Mouse (Mus musculus): Measurements from ENCODE around the gene Ahdc1.
"Not testable (repeated sequence)": the region's sequence is repeated elsewhere in the genome, so short reads cannot be mapped to it uniquely, and the experiment has no call there.

The Ahdc1 gene

GRCm38 (mm10) chr4:132988581-132989355, 22.3 kb upstream of the Ahdc1 start:
- in situ Hi-C loops (cut with MboI, MseI): no loop called here

DNA sequence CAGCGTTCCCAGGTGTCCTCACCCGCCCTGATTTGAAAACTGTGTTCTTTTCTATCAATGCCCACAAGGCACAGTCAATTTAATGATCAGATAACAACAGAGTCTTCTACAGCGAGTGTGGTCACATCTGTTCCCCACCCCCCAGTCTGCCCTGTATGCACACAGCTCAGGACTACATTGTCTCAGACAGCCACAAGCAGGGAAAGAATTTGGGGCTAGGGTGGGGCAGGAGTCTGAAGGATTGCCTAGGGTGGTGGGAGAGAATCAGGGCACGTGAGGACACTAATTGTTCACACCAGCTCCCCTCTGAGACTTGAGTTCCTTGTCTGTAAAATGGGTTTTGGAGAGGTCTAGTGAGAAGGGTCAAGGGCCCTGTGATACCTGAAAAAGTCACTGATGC, 17.5 kb upstream of the Ahdc1 start:
- in situ Hi-C loops (cut with MboI, MseI): loop anchor here (5.0 kb wide), 2 partner anchors 36 to 314 kb away; no protein-coding TSS in a partner anchor

GRCm38 (mm10) chr4:132997469-132998237, 13.4 kb upstream of the Ahdc1 start:
- in situ Hi-C loops (cut with MboI, MseI): no loop called here

DNA sequence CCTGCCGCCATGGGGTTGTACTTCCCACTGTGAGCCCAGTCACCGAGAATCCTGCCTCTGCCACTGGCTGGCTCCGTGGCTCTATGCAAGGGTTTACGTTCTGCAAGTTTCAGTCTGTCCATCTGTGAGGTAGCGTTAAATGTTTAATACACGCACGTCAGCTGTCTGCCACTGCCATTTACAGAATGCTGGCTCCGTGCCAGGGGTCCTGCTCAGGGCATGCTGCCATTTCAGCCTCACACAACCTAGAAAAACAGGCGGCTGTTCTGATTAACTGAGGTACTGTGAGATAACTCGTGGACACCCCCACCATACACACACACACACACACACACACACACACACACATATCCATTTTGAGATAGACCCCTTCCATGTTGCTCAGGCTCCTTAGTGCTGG, 8.2 kb upstream of the Ahdc1 start:
- in situ Hi-C loops (cut with MboI, MseI): no loop called here

GRCm38 (mm10) chr4:133003316-133004018, 7.6 kb upstream of the Ahdc1 start:
- in situ Hi-C loops (cut with MboI, MseI): no loop called here

DNA sequence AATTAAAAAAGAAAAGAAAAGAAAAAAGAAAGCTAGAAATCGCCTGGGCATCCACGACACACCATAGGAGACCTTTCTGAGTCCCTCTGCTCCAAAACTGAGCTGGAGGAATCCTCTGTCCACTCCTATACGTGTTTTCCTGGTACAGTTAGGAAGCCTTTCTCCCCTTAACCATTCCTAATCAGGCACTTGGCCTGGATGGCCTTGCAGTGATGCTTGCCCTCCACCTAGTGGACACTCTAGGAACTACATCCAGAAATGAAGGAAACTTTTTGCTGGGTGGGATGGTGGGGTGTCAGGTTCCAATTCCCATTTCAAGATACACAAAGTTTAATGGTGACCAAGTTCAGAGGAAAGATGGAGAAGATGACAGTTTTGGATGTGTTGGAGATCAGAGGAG, 5.8 kb upstream of the Ahdc1 start:
- in situ Hi-C loops (cut with MboI, MseI): no loop called here

DNA sequence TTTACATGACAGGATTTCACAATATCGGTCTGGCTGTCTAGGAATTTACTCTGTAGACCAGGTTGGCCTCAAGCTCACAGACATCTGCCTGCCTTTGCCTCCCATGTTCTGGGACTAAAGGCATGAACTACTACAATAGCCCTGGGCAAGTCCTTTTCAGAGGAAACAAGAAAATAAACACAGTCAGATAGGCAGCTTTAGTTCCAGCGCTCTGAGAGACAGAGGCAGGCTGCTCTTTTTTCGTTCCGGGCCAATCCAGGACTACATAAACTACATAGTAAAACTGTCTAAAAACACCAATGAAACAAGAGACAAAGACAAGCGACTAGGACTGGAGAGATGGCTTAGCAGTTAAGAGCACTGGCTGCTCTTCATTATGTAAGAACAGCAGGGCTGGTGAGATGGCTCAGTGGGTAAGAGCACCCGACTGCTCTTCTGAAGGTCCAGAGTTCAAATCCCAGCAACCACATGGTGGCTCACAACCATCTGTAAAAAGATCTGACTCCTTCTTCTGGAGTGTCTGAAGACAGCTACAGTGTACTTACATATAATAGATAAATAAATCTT, 5.1 kb upstream of the Ahdc1 start:
- in situ Hi-C loops (cut with MboI, MseI): not testable (repeated sequence)

- in situ Hi-C loops (cut with MboI, MseI): no loop called here
Measured at GRCm38 (mm10) chr4:133007513-133008380, 3.3 kb upstream of the Ahdc1 start.

GRCm38 (mm10) chr4:133009131-133009530, 1.9 kb upstream of the Ahdc1 start:
- in situ Hi-C loops (cut with MboI, MseI): no loop called here

DNA sequence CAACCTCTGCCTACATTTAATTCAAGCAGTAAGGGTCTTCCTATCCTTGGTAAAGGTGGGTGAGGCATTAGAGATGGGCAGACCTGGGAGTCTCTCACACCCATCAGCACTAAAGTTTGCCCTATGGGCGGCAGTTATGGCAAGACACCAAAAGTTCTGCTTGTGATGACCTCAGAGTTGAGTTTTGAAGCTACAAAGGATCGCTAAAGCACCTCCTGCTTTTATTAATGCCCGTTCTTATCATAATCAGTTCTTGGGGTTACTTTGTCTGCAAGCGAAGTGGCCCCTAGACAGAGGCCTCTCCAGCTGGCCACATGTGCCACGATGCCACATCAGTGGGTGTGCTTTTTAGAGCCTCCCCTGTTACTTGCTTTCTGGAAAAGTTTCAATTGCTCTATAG, 1.4 kb upstream of the Ahdc1 start:
- in situ Hi-C loops (cut with MboI, MseI): no loop called here

DNA sequence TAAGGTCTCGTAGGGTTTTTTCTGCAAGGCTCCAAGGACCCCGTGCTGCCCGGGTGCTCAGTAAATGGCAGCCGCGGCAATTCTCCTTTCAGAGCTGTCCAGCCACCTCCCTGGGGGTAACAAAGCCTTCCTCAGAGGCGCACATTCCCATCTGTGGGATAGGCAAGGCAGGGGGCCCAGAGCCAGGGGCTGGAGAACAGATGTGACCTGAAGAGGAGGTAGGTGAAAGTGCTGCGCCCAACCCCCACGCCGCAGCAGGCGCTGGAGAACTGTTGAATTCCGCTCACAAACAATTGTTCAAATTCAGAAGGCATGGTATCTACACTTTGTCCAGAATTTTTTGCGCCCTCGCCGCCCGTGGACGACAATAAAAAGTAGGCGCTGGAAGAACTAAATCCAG, 449 bp upstream of the Ahdc1 start:
- in situ Hi-C loops (cut with MboI, MseI): no loop called here

DNA sequence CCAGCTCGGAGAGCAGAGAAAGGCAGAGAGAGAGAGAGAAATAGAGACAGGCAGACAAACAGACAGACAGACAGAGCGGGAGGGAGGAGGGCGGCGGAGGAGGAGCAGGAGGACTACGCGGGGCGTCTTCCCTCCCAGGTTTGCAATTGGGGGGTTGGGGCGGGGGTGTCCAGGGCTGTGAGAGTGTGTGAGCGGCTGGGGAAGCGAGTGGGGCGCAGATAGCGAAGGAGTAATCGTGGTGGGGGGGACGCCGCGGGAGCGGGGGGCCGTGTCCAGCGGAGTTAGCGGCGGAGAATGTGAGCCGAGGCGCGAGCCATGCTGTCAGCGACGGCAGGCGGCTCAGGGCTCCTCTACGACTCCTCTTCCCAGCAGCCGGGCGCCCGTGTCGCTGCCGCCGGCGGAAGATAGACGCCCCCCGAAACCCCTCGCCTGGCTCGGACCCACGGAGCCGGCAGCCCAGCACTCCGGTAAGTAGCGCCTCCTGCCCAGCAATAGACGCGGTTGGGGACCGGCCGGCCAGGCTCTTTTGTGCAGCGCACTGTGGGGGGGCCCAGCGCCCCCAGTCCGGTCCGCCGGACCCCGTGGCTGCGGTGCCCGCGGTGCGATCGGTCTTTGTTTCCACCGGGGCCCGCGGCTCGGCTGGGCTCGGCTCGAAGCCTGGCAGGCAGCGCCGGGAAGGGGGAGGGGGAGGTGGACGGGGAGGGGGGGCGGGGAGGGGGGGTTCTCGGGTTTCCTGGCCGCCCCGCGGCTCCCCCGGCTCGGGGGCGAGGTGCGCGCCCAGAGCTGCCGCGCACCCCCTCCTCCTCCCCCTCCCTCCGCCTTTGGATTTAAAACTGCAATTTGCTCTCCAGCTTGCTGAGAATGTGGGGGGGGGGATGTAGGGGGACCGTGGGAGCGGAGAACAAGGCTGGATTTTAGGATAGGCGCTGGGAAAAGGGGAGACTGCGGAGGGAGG, 1.0 kb downstream of the Ahdc1 start:
- in situ Hi-C loops (cut with MboI, MseI): no loop called here

DNA sequence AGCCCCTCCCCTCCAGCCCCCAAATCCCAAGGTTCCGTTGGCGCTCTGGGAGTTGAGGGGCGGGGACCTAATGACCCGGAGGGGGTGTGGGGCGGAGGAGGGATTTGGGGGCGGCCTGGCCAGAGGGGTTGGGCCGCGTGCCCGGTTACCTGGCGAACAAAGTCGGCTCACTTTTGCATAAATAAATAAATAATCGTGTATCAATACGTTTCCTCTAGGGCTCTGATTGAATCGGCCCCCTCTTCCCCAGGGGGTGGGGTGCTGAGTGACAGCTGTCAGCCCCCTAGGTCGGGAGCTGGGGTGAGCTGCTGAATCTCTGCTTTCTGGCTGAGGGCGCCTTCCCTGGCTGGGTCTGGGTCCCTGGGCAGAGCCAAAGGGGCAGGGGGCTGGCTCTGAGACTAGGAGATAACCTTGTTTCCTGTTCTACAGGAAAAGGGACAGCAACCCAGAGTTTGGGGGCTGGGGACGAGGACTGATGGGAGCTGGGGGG, 1.8 kb downstream of the Ahdc1 start:
- in situ Hi-C loops (cut with MboI, MseI): no loop called here

DNA sequence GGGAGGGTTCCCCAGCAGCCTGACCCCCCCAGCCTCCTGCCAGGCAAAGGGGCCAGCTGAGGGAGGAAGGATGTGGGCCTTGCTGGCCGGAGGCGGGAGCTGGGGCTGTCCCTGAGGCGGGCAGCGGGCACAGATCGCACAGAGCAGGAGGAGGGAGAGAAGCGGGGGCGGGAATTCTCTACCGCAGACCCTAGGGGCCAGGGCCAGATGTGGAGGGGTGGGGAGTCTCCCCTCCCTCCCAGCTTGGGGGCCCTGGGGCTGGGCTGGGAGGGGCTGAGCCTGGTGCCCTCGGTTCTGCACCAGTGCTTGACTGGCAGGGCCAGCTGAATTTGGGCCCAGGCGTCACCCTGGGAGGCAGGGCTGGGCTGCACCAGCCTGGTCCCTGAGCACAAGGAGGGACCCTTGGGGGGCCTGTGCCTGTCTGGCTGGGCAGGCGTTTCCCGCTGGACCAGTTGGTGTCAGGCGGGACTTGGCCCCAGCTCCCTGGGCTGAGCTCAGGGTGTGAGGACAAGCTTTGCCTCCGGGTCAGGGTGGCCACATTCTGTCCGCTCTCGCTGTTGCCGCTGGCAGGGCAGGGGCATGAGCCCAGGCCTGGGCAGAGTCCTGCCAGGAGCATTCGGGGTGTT, 2.3 kb downstream of the Ahdc1 start:
- in situ Hi-C loops (cut with MboI, MseI): no loop called here

DNA sequence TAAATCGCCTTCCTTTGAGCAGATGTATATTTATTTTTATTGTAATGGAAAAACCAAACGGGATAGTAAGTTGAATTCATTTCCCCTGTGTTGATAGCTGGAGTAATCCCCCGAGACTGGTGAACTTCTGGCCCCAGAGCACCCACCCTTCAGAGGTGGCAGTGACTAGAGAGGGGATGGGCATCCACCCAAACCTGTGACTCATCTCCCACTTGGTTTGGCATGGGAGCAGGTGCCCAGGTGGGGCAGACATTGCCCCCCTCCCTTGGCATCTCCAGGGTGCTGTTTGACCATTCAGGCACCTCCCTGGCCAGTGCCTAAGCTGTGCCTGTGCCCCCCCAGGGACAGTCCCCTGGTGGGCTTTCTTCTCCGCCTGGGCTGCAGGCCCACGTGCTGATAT, 3.0 kb downstream of the Ahdc1 start:
- in situ Hi-C loops (cut with MboI, MseI): no loop called here

- in situ Hi-C loops (cut with MboI, MseI): no loop called here
Measured at GRCm38 (mm10) chr4:133014896-133015709, 4.0 kb downstream of the Ahdc1 start.

DNA sequence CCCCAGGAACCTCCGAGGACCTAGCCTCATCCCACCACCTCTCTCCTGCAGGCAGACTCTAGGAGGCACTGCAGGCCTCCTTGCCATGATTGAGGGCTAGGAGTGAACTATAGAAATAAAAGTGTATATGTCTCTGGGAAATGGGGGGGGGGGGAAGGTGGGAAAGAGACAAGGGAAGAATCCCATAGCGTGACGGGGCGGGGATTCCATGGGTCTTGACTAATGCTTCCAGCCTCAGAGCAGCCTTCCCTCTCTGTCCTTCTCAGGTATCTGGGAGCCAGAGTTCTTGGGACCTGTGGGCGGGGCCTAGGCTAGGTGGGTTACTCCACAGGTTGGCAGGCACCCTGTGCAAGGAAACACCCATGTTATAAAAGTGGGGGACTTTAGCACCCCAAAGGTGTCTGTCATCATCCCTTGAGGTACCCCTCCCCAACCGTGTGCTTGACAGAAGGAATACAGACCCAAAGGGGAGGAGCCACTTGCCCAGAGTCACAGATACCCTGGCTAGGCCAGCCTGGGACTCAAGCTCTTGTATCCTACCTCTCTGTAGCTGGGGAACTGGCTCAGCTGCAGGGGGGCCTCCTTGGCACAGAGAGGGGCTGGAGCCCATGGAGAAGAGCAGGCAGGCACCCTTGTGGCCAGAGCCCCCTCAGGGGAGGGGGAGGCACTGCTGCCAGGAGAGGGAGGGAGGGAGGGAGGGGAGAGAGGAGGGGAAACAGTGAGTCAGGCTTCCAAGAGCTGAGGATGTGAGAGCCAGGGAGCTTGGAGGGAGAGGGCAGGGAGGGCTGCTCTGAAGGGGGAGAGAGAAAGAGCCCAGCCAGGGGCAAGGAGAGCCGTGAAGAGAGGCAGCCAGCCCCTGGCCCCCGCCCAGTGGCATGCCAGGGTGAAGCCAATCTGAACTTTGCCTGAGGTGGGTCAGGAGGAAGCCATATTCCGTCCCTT, 4.9 kb downstream of the Ahdc1 start:
- in situ Hi-C loops (cut with MboI, MseI): no loop called here

All from regulatory T cell (primary cell).